Mouse (Mus musculus): Measurements from ENCODE around the gene Fnip1.

Gene Fnip1

GRCm38 (mm10) chr11:54542414-54542813 lies 104.4 kb downstream of the Fnip1 start:
- no peak for DNase-seq (ENCODE audit: low spot score in 2 of 2)

DNA sequence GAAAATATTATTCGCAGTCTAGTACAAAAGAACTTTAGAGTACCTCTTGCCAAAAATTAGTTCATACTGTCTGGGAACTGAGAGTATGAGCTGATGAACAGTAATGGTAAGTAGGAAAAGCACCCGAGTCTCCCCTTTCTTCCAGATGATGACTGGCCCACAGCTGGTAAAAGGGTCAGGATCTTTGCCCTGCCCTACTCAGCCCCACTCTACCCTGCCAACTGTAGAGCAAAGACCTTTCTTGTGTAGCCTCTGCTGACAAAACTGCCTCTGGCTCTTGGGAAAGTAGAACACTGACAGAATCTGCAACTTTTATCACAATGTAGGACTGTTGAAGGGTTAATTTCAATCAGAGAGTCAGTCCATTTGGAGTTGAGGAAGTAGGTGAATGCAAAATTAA lies 117.0 kb downstream of the Fnip1 start:
- no peak for DNase-seq (ENCODE audit: low spot score in 2 of 2)

- peak in 1 of 2 experiments; percentile 19 for DNase-seq (ENCODE audit: low spot score in 2 of 2)
Observed at GRCm38 (mm10) chr11:54562761-54563160, 124.8 kb downstream of the Fnip1 start.
